Mouse (Mus musculus) thymus, postnatal 36 days (tissue): ENCODE data around the gene Ifitm2.
"Not testable (repeated sequence)": the region's sequence is repeated elsewhere in the genome, so short reads cannot be mapped to it uniquely, and the experiment has no call there.

Source experiments
- DNase-seq, 2 experiments: peaks; one replicate each; pipeline ENCODE4 v3.0.0; 2022; ENCODE audit warnings: mixed read lengths in 2 of 2

Gene Ifitm2

GRCm38 (mm10) chr7:140955758-140956555 lies at the start of gene Ifitm2, which contains the start of gene Gm45717:
Ifitm2 (minus strand) TSS chr7:140955987.
Gm45717 (minus strand) TSS chr7:140955937.
- no peak for DNase-seq

GRCm38 (mm10) chr7:141003248-141004010 lies 47.6 kb upstream of the Ifitm2 start:
- DNase-seq = no peak

GRCm38 (mm10) chr7:141000881-141001708 lies 45.3 kb upstream of the Ifitm2 start:
- DNase-seq = no peak

- no peak for DNase-seq
Measured at GRCm38 (mm10) chr7:140998853-140999700, 43.3 kb upstream of the Ifitm2 start.

GRCm38 (mm10) chr7:140997817-140998216 lies 42.0 kb upstream of the Ifitm2 start:
- no peak for DNase-seq

GRCm38 (mm10) chr7:140991117-140991689 lies 35.4 kb upstream of the Ifitm2 start:
- DNase-seq = no peak

GRCm38 (mm10) chr7:140990622-140991021 lies 34.8 kb upstream of the Ifitm2 start:
- DNase-seq = no peak

- DNase-seq = no peak
Measured at GRCm38 (mm10) chr7:140990185-140990584, 34.4 kb upstream of the Ifitm2 start.

GRCm38 (mm10) chr7:140989022-140989421 lies 33.2 kb upstream of the Ifitm2 start:
- DNase-seq = no peak

GRCm38 (mm10) chr7:140987182-140988138 lies 31.7 kb upstream of the Ifitm2 start:
- no peak for DNase-seq

GRCm38 (mm10) chr7:140982971-140983370 lies 27.2 kb upstream of the Ifitm2 start:
- no peak for DNase-seq

- DNase-seq = no peak
Measured at GRCm38 (mm10) chr7:140981704-140982103, 25.9 kb upstream of the Ifitm2 start.

GRCm38 (mm10) chr7:140976720-140977119 lies 20.9 kb upstream of the Ifitm2 start:
- not testable (repeated sequence) for DNase-seq

GRCm38 (mm10) chr7:140975465-140975864 lies 19.7 kb upstream of the Ifitm2 start:
- no peak for DNase-seq

- no peak for DNase-seq
Measured at GRCm38 (mm10) chr7:140974940-140975339, 19.2 kb upstream of the Ifitm2 start.

- DNase-seq = no peak
Measured at GRCm38 (mm10) chr7:140973396-140974165, 17.8 kb upstream of the Ifitm2 start.

GRCm38 (mm10) chr7:140971479-140972171 lies 15.8 kb upstream of the Ifitm2 start:
- DNase-seq = no peak

GRCm38 (mm10) chr7:140970931-140971330 lies 15.1 kb upstream of the Ifitm2 start:
- DNase-seq = no peak

GRCm38 (mm10) chr7:140968710-140969109 lies 12.9 kb upstream of the Ifitm2 start:
- not testable (repeated sequence) for DNase-seq
